Mouse (Mus musculus) liver, embryonic 18 days (tissue): Measurements from ENCODE around the gene Rtn4rl2. TPM values are rescaled to one million over a fixed set of nuclear protein-coding genes. Genes with fewer than 3 reads are reported as not detected.

ENCODE experiments used
- polyA plus RNA-seq: library from polyadenylated mRNA; depleted of rRNA; stranded (reverse); fragments of >200 nt; gene quantifications from 2 replicates; pipeline ENCODE4 v1.2.3, GENCODE M21; 2012; rRNA removed

Rtn4rl2 gene
- 0.08 and 0.09 TPM in 2 replicates for polyA plus RNA-seq

DNA sequence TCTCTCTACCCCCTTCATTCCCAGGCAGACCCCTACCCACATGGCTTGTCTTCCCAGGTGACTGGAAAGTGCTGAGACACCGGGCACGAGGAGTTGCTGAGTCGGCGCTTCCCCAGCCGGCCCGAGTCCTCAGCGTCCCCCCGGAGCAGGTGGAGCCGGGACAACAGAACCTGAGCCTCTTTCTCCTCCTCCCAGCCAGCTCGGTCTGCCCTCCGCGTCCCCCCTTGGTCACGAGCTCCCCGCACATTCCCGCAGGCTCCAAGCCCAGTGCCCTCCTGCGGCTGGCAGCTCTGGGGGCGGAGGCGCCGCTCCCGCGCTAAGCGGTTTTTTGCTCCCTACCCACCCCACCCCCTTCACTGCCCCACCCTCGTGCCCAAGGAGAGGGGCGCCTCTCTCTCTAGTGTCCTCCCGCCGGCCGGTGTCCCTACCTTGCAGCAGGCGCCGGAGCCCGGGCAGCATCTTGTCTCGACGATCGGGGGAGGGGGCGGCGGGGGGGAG lies at the start of gene Rtn4rl2:
Rtn4rl2 (minus strand) TSS at position 477 of the 498 bp plus-strand sequence.

GRCm38 (mm10) chr2:84838593-84838949 lies 47.9 kb downstream of the Rtn4rl2 start, which contains the start of gene Slc43a1:
TSS of gene Slc43a1 (plus strand) at chr2:84838850.

DNA sequence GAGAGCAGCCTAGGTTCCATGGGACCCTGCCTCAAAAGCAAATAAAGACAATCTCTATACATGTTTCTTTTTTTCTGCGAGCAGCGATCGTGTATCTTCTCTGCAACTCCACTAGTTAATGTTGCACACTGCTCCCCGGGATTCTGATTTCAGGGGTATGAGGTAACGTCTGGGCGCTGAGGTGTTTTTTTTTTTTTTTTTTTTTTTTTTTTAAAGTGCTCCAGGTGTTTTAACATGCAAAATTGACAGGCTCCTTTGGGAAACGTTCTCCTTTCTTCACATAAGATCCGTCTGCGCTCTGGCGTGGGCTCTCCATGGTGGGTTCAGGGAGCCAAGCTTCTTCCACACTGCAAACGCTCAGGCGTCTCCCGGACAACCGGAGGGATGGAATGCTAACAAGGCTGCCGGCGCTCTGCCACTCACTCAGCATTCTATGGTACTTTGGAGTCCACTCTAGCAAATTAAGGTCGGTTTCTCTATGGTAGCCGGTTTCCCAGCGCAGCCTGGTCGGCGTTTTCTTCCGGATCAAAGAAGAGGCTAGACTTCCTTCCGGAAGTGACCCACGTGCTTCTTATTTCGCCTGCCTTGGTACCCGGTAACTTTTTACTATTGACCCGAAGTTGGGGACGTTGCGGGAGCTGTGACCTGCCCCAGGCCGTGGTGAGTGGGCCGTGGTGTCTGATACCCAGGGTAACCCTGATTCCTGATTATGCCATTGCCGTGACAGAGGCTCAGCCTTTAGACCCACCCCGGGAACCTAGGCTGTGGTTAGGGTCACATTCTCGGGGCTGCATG lies 59.8 kb downstream of the Rtn4rl2 start, which contains the start of gene Timm10:
Timm10 (plus strand) TSS at position 510 of the 795 bp plus-strand sequence.

DNA sequence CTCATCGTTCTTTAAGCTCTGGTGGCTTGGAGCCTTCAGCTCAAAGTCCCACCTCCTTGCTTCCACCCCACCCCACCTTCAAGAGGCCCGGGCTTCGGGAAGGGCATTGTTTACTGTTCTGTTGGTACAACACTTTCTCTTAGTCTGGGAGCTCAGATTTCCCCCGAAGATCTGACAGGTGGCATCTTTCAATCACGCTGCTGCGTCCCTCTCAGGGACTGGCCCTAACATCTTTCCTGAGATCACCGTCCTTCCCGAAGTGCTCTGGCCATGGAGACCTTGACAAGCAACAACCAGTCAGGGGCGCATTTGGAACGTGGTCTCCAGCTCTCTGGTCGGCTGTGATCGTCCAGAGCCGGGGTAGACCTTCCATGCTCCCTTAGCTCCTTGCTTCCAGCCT lies 64.0 kb downstream of the Rtn4rl2 start, which contains the start of gene Smtnl1:
Smtnl1 (minus strand) TSS at position 101 of the 400 bp plus-strand sequence.

Other genes starting within 250 kb of the Rtn4rl2 start
- 21.0 and 23.7 TPM in 2 replicates for gene Ctnnd1, start 235.9 kb downstream of the Rtn4rl2 start, polyA plus RNA-seq
- 0.01 and 0.02 TPM in 2 replicates for gene Btbd18, start 227.6 kb downstream of the Rtn4rl2 start, polyA plus RNA-seq
- 51.1 and 54.1 TPM in 2 replicates for gene Selenoh, start 215.9 kb downstream of the Rtn4rl2 start, polyA plus RNA-seq
- gene Gm28635, start 208.7 kb downstream of the Rtn4rl2 start, polyA plus RNA-seq, result not detected in 2 replicates
- gene Med19, start 208.3 kb downstream of the Rtn4rl2 start, polyA plus RNA-seq, result 8.1 and 8.5 TPM in 2 replicates
- 27.7 and 33.4 TPM in 2 replicates for gene Tmx2, start 207.6 kb downstream of the Rtn4rl2 start, polyA plus RNA-seq
- 15.4 and 16.1 TPM in 2 replicates for gene Zdhhc5, start 171.5 kb downstream of the Rtn4rl2 start, polyA plus RNA-seq
- gene Clp1, start 159.4 kb downstream of the Rtn4rl2 start, polyA plus RNA-seq, result 16.4 and 19.7 TPM in 2 replicates
- gene Ypel4, start 152.7 kb downstream of the Rtn4rl2 start, polyA plus RNA-seq, result 69.8 and 81.8 TPM in 2 replicates
- 1.7 and 1.9 TPM in 2 replicates for gene Gm19426, start 143.1 kb downstream of the Rtn4rl2 start, polyA plus RNA-seq
- gene Serping1, start 111.3 kb downstream of the Rtn4rl2 start, polyA plus RNA-seq, result 247 and 273 TPM in 2 replicates
- gene Ube2l6, start 87.9 kb downstream of the Rtn4rl2 start, polyA plus RNA-seq, result 294 and 350 TPM in 2 replicates
- gene Smtnl1, start 64.1 kb downstream of the Rtn4rl2 start, polyA plus RNA-seq, result 0.08 and 0.12 TPM in 2 replicates
- 39.7 and 45.9 TPM in 2 replicates for gene Timm10, start 59.7 kb downstream of the Rtn4rl2 start, polyA plus RNA-seq
- gene Slc43a1, start 47.9 kb downstream of the Rtn4rl2 start, polyA plus RNA-seq, result 79.7 and 85.8 TPM in 2 replicates
- gene Slc43a3, start 49.9 kb upstream of the Rtn4rl2 start, polyA plus RNA-seq, result 86.0 and 88.1 TPM in 2 replicates
- gene Prg2, start 93.8 kb upstream of the Rtn4rl2 start, polyA plus RNA-seq, result 88.3 and 129 TPM in 2 replicates
- 4.4 and 7.3 TPM in 2 replicates for gene Prg3, start 101.5 kb upstream of the Rtn4rl2 start, polyA plus RNA-seq
- gene Ssrp1, start 150.5 kb upstream of the Rtn4rl2 start, polyA plus RNA-seq, result 69.8 and 70.8 TPM in 2 replicates
- 0.93 and 1.0 TPM in 2 replicates for gene P2rx3, start 150.8 kb upstream of the Rtn4rl2 start, polyA plus RNA-seq
- 8.0 and 9.0 TPM in 2 replicates for gene Tnks1bp1, start 161.3 kb upstream of the Rtn4rl2 start, polyA plus RNA-seq
- 0.82 and 0.96 TPM in 2 replicates for gene Aplnr, start 249.5 kb upstream of the Rtn4rl2 start, polyA plus RNA-seq